Mouse (Mus musculus) kidney, adult 18-20 months (tissue): ENCODE results near the gene Derl2.

Experiments used
- DNase-seq: peaks from one replicate; pipeline ENCODE4 v3.0.0; 2021

Gene Derl2

DNA sequence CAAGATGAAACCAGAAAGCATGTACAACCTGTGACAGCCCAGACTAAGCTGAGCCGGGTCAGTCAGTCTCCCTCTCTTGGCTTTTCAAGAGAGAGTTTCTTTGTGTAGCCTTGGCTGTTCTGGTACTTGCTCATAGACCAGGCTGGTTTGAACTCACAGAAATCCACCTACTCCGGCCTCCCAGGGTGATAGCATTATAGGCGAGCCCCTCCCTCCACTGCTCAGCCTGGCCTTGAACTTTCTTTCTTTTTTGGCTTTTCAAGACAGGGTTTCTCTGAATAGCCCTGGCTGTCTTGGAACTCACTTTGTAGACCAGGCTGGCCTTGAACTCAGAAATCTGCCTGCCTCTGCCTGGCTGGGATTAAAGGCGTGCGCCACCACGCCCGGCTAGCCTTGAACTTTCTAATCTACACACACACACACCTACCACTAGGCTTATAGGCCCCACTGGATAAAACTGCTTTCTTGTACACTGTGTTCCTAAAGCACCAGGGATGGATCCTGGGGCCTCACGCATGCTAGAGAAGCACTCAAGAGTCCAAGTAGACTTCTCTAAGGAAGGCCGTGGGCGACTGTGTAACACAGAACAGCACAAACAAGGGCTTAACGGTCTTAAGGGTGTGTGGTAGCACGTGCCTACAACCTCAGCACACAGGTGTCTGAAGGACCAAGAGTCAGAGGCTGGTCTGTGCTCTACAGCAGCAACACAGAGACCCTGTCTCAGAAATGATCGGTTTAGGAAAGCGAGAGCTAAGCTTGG lies 38.7 kb downstream of the Derl2 start:
- no peak for DNase-seq

DNA sequence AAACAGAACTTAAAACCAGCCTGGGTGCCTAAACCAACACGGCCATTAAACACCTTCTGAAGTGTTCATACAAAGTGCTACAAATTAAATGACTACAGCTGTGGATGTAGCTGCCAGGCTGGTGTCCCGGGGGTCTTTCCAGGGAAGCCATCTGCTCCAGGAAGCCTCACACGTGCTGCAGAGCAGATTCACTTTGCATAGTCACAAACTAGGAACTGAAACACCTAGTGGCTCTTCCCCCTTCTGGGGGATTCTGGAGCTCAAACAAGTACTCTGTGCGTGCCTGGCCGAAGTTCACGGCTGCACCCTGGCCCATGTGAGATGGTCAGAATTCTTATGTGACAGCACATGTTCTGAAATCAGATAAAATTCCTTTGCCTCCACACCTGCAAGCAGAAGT lies 39.4 kb downstream of the Derl2 start:
- DNase-seq: no peak

DNA sequence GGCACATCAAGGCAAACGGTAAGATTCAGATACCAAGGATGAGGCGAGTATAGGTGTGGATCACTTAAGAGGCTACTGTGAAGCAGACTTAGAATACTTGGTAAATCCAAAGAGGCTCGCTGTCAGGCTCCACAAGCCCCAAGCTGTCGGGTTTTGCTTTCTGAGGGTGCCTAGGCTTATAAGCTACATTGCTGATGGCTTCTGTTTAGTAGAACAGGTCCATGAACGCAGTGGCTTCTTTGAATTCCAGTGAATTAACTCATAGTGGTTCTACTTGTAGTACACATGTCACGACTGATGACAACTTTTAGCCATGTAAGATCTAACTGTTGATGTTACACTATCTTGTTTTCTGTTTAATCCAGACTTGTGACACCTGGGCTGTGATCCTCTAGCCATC lies 42.3 kb downstream of the Derl2 start:
- no peak for DNase-seq

DNA sequence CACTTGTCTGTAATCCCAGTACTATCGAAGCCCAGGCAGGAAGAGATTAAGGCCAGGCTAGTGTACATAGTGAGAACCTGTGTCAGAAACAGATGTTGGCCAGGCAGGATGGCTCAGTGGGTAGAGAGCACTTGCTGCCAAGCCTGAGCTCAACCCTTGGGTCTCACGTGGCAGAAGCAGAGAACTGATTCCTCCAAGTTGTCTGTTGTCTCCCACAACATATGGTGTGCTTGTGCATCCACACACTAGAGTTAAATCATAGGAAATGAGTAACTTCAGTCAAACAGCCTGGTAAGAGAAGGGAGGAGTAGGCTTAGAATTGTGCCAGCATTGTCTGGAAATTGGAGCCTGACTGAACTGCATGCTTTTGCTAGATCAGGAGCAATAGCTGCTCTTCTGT lies 44.4 kb downstream of the Derl2 start:
- no peak for DNase-seq

DNA sequence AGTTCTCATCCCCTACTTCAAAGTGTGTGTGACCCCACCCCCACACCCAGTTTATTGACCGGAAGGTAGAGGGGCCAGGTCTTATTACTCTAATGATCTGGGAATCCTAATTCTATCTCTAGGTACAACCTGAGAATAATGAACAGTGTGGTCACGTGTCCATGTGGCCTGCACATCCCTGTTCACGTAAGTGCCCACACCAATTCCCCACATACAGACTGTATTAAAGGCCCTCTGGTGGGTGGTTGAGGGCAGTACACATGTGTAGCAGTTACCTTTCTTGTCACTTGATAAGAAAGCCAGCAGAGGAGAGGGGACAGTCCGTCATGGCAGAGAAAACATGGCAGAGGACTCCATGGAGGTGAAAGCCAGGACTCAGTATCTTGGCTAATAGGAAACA lies 45.7 kb downstream of the Derl2 start:
- no peak for DNase-seq

DNA sequence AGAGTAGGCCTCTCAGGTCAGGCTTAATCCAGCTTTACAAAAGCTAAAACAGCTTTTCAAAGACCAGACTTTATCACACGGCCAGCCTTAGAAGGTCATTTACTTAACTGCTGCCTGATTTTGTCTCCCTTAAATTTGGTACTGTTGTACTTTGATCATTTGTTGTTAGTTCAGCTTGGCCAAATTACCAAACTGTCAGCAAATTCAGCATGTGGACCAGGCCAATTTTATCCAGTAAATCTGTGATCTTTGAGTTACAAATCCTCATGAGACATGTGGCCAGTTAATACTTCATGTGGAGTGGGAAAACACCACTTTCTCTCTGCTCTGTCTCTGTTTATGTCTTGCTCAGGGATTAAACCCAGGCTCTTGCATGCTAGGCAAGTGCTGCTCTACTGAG lies 47.1 kb downstream of the Derl2 start:
- DNase-seq: no peak

DNA sequence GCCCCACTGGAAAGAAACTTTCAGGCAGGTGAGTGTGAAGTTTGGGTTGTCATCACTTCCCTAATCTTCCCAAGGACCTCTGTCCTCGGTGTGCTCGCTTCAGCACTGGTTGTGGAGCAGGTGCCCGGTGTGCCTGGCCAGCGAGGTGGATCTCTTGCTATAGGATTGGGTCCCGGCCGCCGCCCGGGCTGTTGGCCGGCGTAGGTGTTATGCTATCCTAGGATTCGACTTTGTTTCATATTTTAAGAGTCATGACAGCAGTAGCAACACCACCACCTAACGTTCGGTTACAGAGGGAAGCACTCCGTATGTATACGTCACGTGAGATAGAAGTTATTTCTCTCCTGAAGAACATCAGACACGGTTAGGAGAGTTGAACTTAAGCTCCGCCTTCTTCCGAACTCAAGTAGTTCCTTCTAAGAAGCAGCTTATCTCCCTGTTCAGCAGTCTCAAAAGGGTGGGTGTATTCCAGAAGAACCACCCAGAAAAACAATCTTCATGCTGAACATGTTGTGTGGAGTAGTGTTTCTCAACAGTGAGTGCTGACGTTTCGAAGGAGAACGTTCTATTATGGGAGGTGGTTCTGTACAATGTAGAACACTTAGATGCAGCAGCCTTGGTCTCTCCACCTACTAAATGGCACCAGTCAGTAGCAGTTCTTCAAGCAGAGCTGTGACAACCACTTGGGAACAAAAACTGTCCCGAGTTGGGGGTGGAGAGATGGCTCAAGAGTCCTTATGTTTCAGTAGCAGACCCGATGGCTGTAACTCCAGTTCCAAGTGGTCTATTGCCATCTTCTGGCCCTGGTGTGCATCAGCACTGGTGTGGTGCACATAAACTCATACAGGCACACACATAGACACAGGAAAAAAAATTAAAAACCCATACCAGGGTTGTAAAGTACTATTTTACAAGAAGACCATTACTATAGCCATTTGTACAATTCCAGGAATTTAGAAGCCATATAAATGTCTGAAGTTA lies 48.8 kb downstream of the Derl2 start:
- no peak for DNase-seq

DNA sequence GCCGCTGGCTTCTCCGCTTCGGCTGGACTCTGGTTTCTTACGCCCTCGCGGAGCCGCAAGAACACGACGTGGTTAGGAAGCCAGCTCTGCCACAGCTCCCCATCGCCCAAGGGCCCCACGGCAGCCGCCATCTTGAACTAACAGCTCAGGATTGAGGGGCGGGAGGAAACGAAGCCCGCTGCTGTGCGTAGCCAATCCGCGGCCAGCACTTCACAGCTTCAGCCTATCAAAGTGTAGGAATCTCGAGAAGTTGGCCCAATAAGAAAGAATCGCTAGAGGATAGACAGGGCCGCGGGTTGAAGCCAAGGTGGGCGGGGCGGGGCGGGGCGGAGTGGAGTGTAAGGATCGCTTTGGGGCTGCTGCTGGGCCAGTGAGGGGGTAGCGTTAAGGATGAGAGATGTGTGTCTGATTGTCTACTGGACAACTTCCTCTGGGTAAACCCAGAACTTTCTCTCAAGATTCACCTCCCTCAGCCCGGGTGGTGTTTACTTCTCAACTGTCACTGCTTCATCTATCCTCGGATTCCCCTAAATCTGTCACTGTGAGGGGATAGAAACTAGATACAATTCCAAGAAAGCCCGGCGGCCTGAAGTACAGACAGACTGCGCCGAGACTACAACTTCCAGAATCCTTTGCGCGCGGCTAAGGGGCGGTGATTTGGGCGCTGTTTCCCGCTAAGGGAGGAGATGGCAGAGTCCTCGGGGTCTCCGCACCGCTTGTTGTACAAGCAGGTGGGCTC lies 49.7 kb downstream of the Derl2 start, which contains the start of the genes Nup88 and Rpain:
Nup88 (minus strand) TSS at position 153 of the 739 bp plus-strand sequence.
Rpain (plus strand) TSS at position 393 of the 739 bp plus-strand sequence.
- DNase-seq: peak; percentile 92

DNA sequence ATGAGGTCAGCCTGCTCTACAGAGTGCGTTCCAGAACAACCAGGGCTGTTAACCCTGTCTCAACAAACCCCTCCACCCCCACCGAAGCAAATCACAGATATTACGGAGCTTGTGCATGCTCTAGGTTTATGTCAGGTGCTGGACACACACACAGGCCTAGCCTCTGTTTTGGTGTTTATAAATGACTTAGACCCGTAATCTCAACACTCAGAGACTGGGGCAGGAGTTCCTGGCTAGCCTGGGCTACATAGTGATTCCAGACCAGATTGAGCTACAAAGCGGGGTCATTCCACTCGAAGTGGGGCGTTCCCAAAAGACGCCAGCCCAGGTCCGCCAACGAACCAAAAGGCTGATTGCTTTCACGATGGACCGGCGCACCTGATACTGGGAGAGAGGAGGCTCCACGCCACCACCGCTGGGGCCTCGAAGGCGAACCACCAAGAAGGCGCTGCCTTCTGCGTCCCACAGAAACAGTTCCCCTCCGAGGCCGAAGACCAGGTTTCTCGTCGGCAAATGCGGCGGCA lies 50.3 kb downstream of the Derl2 start:
- peak; percentile 11 for DNase-seq

DNA sequence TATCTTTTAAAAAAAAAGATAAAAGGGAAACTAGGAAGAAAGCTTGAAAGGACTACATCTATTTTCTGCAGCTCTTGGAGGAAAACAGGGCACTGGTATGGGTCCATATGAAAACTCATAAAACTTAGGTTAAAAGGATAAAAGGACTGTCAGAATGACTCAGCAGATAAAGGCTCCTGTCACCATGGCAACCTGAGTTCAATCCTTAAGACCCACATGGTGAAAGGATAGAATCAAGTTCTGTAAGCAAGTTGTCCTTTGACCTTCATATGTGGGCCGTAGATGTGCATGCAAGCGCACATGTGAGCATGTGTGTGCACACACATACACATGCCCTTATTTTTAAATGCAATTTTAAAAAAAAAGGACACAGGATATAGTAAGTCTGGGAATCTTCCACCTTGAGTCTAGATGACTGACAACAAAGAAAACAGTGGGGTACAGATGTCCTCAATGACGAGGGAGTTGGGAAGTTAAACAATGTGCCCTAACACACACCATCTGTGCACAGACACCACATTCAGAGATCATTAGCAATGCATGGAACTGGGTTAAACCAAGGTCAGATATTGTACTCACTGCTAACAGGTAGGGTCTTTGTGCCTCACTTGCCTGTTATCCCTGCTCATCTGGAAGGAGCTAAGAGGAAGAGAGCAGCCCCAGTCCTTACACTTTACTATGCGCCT lies 55.3 kb downstream of the Derl2 start:
- DNase-seq: no peak

DNA sequence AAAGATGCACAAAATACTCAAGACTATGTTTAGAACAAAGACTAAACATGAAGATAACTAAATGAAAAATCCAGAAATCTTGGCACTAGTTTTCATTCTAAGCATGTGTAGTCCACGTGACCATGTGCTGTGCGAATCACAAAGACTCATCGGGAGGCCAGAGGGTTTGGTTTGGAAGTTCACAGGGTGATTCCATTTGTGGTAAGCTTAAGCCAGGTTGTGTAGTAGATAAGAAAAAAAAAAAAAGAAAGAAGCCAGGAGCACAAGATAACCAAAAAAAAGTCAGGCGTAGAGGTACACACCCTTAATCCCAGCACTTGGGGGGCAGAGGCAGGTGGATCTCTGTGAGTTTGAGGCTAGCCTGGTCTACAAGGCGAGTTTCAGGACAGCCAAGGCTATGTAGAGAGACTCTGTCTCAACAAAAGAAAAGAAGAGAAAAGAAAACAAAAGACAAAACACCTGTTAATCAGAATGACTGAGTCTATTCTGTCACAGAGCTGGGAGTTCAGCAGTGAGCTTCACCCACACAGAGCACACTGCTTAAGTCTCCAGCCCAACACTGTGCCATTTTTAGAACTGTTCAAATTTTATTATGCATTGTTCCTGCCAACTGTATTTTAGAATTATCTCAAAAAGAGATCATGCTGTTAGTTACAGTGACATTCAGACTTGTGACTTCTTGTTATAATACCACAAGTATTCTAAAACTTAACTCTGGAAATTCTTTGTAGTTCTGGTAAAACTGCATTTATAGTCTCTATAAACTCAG lies 58.7 kb downstream of the Derl2 start:
- DNase-seq: no peak
